Mouse (Mus musculus): Measurements from ENCODE around the gene Olfr1140. TPM values are rescaled to one million over a fixed set of nuclear protein-coding genes. Genes with fewer than 3 reads are reported as not detected.

Gene Olfr1140
- polyA plus RNA-seq (2016; fragmentation: Nextera tagmentation; extraction: Ambion mirVana) = not detected in 2 replicates

- Histone ChIP-seq H3K27ac (no peak within 1 kb of the TSS), H3K4me1 (replicated peaks) (no peaks in the 10 kb centered on the region), H3K4me3 (replicated peaks) (no peak within 1 kb of the TSS), H3K9me3 (no peaks in the 10 kb centered on the region), H3K4me2 (no peak within 1 kb of the TSS), H3K9ac (replicated peaks) (no peak within 1 kb of the TSS), H3K27me3 (no peaks in the 10 kb centered on the region), H3K36me3 (no peaks in the 10 kb centered on the region)
- no peak for ATAC-seq (ENCODE audit: insufficient number of reproducible peaks, insufficient read depth, low FRiP score, low TSS enrichment, low read depth)
- WGBS = 77% methylated on average over 3 of the region's 3 CpGs
Observed at GRCm38 (mm10) chr2:87743452-87743851, at the start of gene Olfr1140. Gene Olfr1140, plus strand, starts transcription at chr2:87743752.

- Histone ChIP-seq H3K27me3 (no peaks in the 10 kb centered on the region), H3K4me2 (no peak within 1 kb of the TSS), H3K27ac (no peak within 1 kb of the TSS), H3K9me3 (no peaks in the 10 kb centered on the region), H3K4me3 (replicated peaks) (no peak within 1 kb of the TSS), H3K36me3 (no peaks in the 10 kb centered on the region), H3K4me1 (replicated peaks) (no peaks in the 10 kb centered on the region), H3K9ac (replicated peaks) (no peak within 1 kb of the TSS)
- ATAC-seq (ENCODE audit: insufficient number of reproducible peaks, insufficient read depth, low FRiP score, low TSS enrichment, low read depth) = no peak
Observed at GRCm38 (mm10) chr2:87693847-87694246, 49.7 kb upstream of the Olfr1140 start, which contains the start of gene Olfr1136. Gene Olfr1136, minus strand, starts transcription at chr2:87693947.

- H3K27me3 ChIP-seq = no peaks in the 10 kb centered on the region
- no peak within 1 kb of the TSS for H3K4me3 ChIP-seq (replicated peaks)
- no peak within 1 kb of the TSS for H3K9ac ChIP-seq (replicated peaks)
- H3K4me1 ChIP-seq (replicated peaks) = no peaks in the 10 kb centered on the region
- no peak for ATAC-seq (ENCODE audit: insufficient number of reproducible peaks, insufficient read depth, low FRiP score, low TSS enrichment, low read depth)
- H3K27ac ChIP-seq = no peak within 1 kb of the TSS
- H3K36me3 ChIP-seq = no peaks in the 10 kb centered on the region
- no peak within 1 kb of the TSS for H3K4me2 ChIP-seq
- H3K9me3 ChIP-seq = no peaks in the 10 kb centered on the region
Observed at GRCm38 (mm10) chr2:87713079-87713478, 30.5 kb upstream of the Olfr1140 start, which contains the start of gene Olfr1137. Gene Olfr1137, minus strand, starts transcription at chr2:87713179.

GRCm38 (mm10) chr2:87739878-87740277 lies 3.7 kb upstream of the Olfr1140 start, which contains the start of gene Olfr1138:
Gene Olfr1138, minus strand, starts transcription at chr2:87739978.
- Histone ChIP-seq H3K4me1 (replicated peaks) (no peaks in the 10 kb centered on the region), H3K36me3 (no peaks in the 10 kb centered on the region), H3K4me3 (replicated peaks) (no peak within 1 kb of the TSS), H3K9ac (replicated peaks) (no peak within 1 kb of the TSS), H3K27me3 (no peaks in the 10 kb centered on the region), H3K4me2 (no peak within 1 kb of the TSS), H3K9me3 (no peaks in the 10 kb centered on the region), H3K27ac (no peak within 1 kb of the TSS)
- no peak for ATAC-seq (ENCODE audit: insufficient number of reproducible peaks, insufficient read depth, low FRiP score, low TSS enrichment, low read depth)
- 77% methylated on average over 1 of the region's 1 CpGs for WGBS

- no peak within 1 kb of the TSS for H3K4me2 ChIP-seq
- no peaks in the 10 kb centered on the region for H3K27me3 ChIP-seq
- H3K36me3 ChIP-seq = no peaks in the 10 kb centered on the region
- no peak within 1 kb of the TSS for H3K27ac ChIP-seq
- H3K9ac ChIP-seq (replicated peaks) = no peak within 1 kb of the TSS
- no peak within 1 kb of the TSS for H3K4me3 ChIP-seq (replicated peaks)
- no peaks in the 10 kb centered on the region for H3K4me1 ChIP-seq (replicated peaks)
- 76% methylated on average over 1 of the region's 1 CpGs for WGBS
- ATAC-seq (ENCODE audit: insufficient number of reproducible peaks, insufficient read depth, low FRiP score, low TSS enrichment, low read depth) = no peak
- H3K9me3 ChIP-seq = no peaks in the 10 kb centered on the region
Observed at GRCm38 (mm10) chr2:87753891-87754290, 10.3 kb downstream of the Olfr1140 start, which contains the start of gene Olfr1141. Gene Olfr1141, minus strand, starts transcription at chr2:87753991.

GRCm38 (mm10) chr2:87776143-87776542 lies 32.6 kb downstream of the Olfr1140 start:
- Histone ChIP-seq H3K27ac (no peak overlapping the region), H3K4me1 (replicated peaks) (no peaks in the 10 kb centered on the region), H3K4me3 (replicated peaks) (no peak overlapping the region), H3K27me3 (no peaks in the 10 kb centered on the region), H3K9ac (replicated peaks) (no peak overlapping the region), H3K4me2 (no peak overlapping the region), H3K36me3 (no peaks in the 10 kb centered on the region), H3K9me3 (no peaks in the 10 kb centered on the region)
- WGBS = 54% methylated on average over 1 of the region's 1 CpGs
- ATAC-seq (ENCODE audit: insufficient number of reproducible peaks, insufficient read depth, low FRiP score, low TSS enrichment, low read depth) = no peak

- no peak for ATAC-seq (ENCODE audit: insufficient number of reproducible peaks, insufficient read depth, low FRiP score, low TSS enrichment, low read depth)
- Histone ChIP-seq H3K27me3 (no peaks in the 10 kb centered on the region), H3K4me1 (replicated peaks) (no peaks in the 10 kb centered on the region), H3K9me3 (no peaks in the 10 kb centered on the region), H3K4me3 (replicated peaks) (no peak within 1 kb of the TSS), H3K9ac (replicated peaks) (no peak within 1 kb of the TSS), H3K36me3 (no peaks in the 10 kb centered on the region), H3K4me2 (no peak within 1 kb of the TSS), H3K27ac (no peak within 1 kb of the TSS)
- WGBS = 81% methylated on average over 4 of the region's 4 CpGs
Observed at GRCm38 (mm10) chr2:87779183-87779582, 35.6 kb downstream of the Olfr1140 start, which contains the start of gene Olfr152. Gene Olfr152, plus strand, starts transcription at chr2:87779483.

Other genes with a start within 250 kb of the Olfr1140 start
- gene Pramel7, start 246.7 kb upstream of the Olfr1140 start, polyA plus RNA-seq (2016; fragmentation: Nextera tagmentation; extraction: Ambion mirVana) = not detected in 2 replicates
- gene Pramel6, start 237.2 kb upstream of the Olfr1140 start, polyA plus RNA-seq (2016; fragmentation: Nextera tagmentation; extraction: Ambion mirVana) = not detected in 2 replicates
- not detected in 2 replicates for gene Olfr153, start 212.0 kb upstream of the Olfr1140 start, polyA plus RNA-seq (2016; fragmentation: Nextera tagmentation; extraction: Ambion mirVana)
- not detected in 2 replicates for gene Olfr1128, start 198.2 kb upstream of the Olfr1140 start, polyA plus RNA-seq (2016; fragmentation: Nextera tagmentation; extraction: Ambion mirVana)
- not detected in 2 replicates for gene Olfr1129, start 169.8 kb upstream of the Olfr1140 start, polyA plus RNA-seq (2016; fragmentation: Nextera tagmentation; extraction: Ambion mirVana)
- not detected in 2 replicates for gene Olfr1130, start 137.5 kb upstream of the Olfr1140 start, polyA plus RNA-seq (2016; fragmentation: Nextera tagmentation; extraction: Ambion mirVana)
- gene Olfr1131, start 116.6 kb upstream of the Olfr1140 start, polyA plus RNA-seq (2016; fragmentation: Nextera tagmentation; extraction: Ambion mirVana) = not detected in 2 replicates
- gene Olfr1132, start 106.2 kb upstream of the Olfr1140 start, polyA plus RNA-seq (2016; fragmentation: Nextera tagmentation; extraction: Ambion mirVana) = not detected in 2 replicates
- not detected in 2 replicates for gene Olfr1133, start 96.4 kb upstream of the Olfr1140 start, polyA plus RNA-seq (2016; fragmentation: Nextera tagmentation; extraction: Ambion mirVana)
- not detected in 2 replicates for gene Olfr1134, start 85.3 kb upstream of the Olfr1140 start, polyA plus RNA-seq (2016; fragmentation: Nextera tagmentation; extraction: Ambion mirVana)
- gene Olfr1135, start 70.1 kb upstream of the Olfr1140 start, polyA plus RNA-seq (2016; fragmentation: Nextera tagmentation; extraction: Ambion mirVana) = not detected in 2 replicates
- not detected in 2 replicates for gene Olfr1136, start 49.8 kb upstream of the Olfr1140 start, polyA plus RNA-seq (2016; fragmentation: Nextera tagmentation; extraction: Ambion mirVana)
- not detected in 2 replicates for gene Olfr1137, start 30.6 kb upstream of the Olfr1140 start, polyA plus RNA-seq (2016; fragmentation: Nextera tagmentation; extraction: Ambion mirVana)
- gene Olfr1138, start 3.8 kb upstream of the Olfr1140 start, polyA plus RNA-seq (2016; fragmentation: Nextera tagmentation; extraction: Ambion mirVana) = not detected in 2 replicates
- gene Olfr1141, start 10.2 kb downstream of the Olfr1140 start, polyA plus RNA-seq (2016; fragmentation: Nextera tagmentation; extraction: Ambion mirVana) = not detected in 2 replicates
- not detected in 2 replicates for gene Olfr152, start 35.7 kb downstream of the Olfr1140 start, polyA plus RNA-seq (2016; fragmentation: Nextera tagmentation; extraction: Ambion mirVana)
- gene Olfr1143, start 56.8 kb downstream of the Olfr1140 start, polyA plus RNA-seq (2016; fragmentation: Nextera tagmentation; extraction: Ambion mirVana) = not detected in 2 replicates
- gene Olfr1145, start 66.1 kb downstream of the Olfr1140 start, polyA plus RNA-seq (2016; fragmentation: Nextera tagmentation; extraction: Ambion mirVana) = not detected in 2 replicates
- gene Olfr1148, start 86.8 kb downstream of the Olfr1140 start, polyA plus RNA-seq (2016; fragmentation: Nextera tagmentation; extraction: Ambion mirVana) = not detected in 2 replicates
- not detected in 2 replicates for gene Olfr1150-ps1, start 100.2 kb downstream of the Olfr1140 start, polyA plus RNA-seq (2016; fragmentation: Nextera tagmentation; extraction: Ambion mirVana)
- not detected in 2 replicates for gene Olfr1151, start 112.1 kb downstream of the Olfr1140 start, polyA plus RNA-seq (2016; fragmentation: Nextera tagmentation; extraction: Ambion mirVana)
- not detected in 2 replicates for gene Olfr1152, start 122.7 kb downstream of the Olfr1140 start, polyA plus RNA-seq (2016; fragmentation: Nextera tagmentation; extraction: Ambion mirVana)
- not detected in 2 replicates for gene Olfr1153, start 151.2 kb downstream of the Olfr1140 start, polyA plus RNA-seq (2016; fragmentation: Nextera tagmentation; extraction: Ambion mirVana)
- not detected in 2 replicates for gene Olfr1154, start 161.4 kb downstream of the Olfr1140 start, polyA plus RNA-seq (2016; fragmentation: Nextera tagmentation; extraction: Ambion mirVana)
- not detected in 2 replicates for gene Olfr1155, start 201.4 kb downstream of the Olfr1140 start, polyA plus RNA-seq (2016; fragmentation: Nextera tagmentation; extraction: Ambion mirVana)
- not detected in 2 replicates for gene Olfr1156, start 209.3 kb downstream of the Olfr1140 start, polyA plus RNA-seq (2016; fragmentation: Nextera tagmentation; extraction: Ambion mirVana)
- not detected in 2 replicates for gene Olfr1157, start 224.5 kb downstream of the Olfr1140 start, polyA plus RNA-seq (2016; fragmentation: Nextera tagmentation; extraction: Ambion mirVana)
- not detected in 2 replicates for gene Olfr74, start 230.9 kb downstream of the Olfr1140 start, polyA plus RNA-seq (2016; fragmentation: Nextera tagmentation; extraction: Ambion mirVana)
- gene Olfr1158, start 246.4 kb downstream of the Olfr1140 start, polyA plus RNA-seq (2016; fragmentation: Nextera tagmentation; extraction: Ambion mirVana) = not detected in 2 replicates

Data from limb, embryonic 12.5 days (tissue).